Mouse (Mus musculus): ENCODE measurements around the gene Kif1bp.
"Not testable (repeated sequence)": the region's sequence is repeated elsewhere in the genome, so short reads cannot be mapped to it uniquely, and the experiment has no call there.

The Kif1bp gene

GRCm38 (mm10) chr10:62578338-62579100, at the start of gene Kif1bp:
TSS of gene Kif1bp (minus strand) at chr10:62578457.
- DNase-seq (ENCODE audit: extremely low spot score), result peak; percentile 90

GRCm38 (mm10) chr10:62604161-62604560, 25.9 kb upstream of the Kif1bp start:
- DNase-seq (ENCODE audit: extremely low spot score), result no peak

GRCm38 (mm10) chr10:62603233-62604030, 25.2 kb upstream of the Kif1bp start:
- DNase-seq (ENCODE audit: extremely low spot score), result no peak

GRCm38 (mm10) chr10:62602177-62603040, 24.2 kb upstream of the Kif1bp start, which contains the start of gene Ddx21:
TSS of gene Ddx21 (minus strand) at chr10:62602281.
- DNase-seq (ENCODE audit: extremely low spot score), result peak; percentile 93

GRCm38 (mm10) chr10:62601833-62602176, 23.5 kb upstream of the Kif1bp start:
- no peak for DNase-seq (ENCODE audit: extremely low spot score)

- DNase-seq (ENCODE audit: extremely low spot score), result peak; percentile 10
These were observed 23.0 kb upstream of the Kif1bp start for GRCm38 (mm10) chr10:62601053-62601791.

- DNase-seq (ENCODE audit: extremely low spot score), result no peak
These were observed 21.8 kb upstream of the Kif1bp start for GRCm38 (mm10) chr10:62600056-62600455.

- not testable (repeated sequence) for DNase-seq (ENCODE audit: extremely low spot score)
These were observed 21.1 kb upstream of the Kif1bp start for GRCm38 (mm10) chr10:62599311-62599710.

GRCm38 (mm10) chr10:62592496-62592895, 14.2 kb upstream of the Kif1bp start:
- DNase-seq (ENCODE audit: extremely low spot score), result no peak

GRCm38 (mm10) chr10:62590200-62590599, 11.9 kb upstream of the Kif1bp start:
- DNase-seq (ENCODE audit: extremely low spot score), result peak; percentile 64

- DNase-seq (ENCODE audit: extremely low spot score), result no peak
These were observed 10.4 kb upstream of the Kif1bp start for GRCm38 (mm10) chr10:62588616-62589015.

- no peak for DNase-seq (ENCODE audit: extremely low spot score)
These were observed 5.0 kb upstream of the Kif1bp start for GRCm38 (mm10) chr10:62583245-62583644.

- DNase-seq (ENCODE audit: extremely low spot score), result no peak
These were observed 4.4 kb upstream of the Kif1bp start for GRCm38 (mm10) chr10:62582701-62583100.

- no peak for DNase-seq (ENCODE audit: extremely low spot score)
These were observed 4.0 kb upstream of the Kif1bp start for GRCm38 (mm10) chr10:62582263-62582662.

GRCm38 (mm10) chr10:62579129-62579528, 872 bp upstream of the Kif1bp start:
- DNase-seq (ENCODE audit: extremely low spot score), result not testable (repeated sequence)

GRCm38 (mm10) chr10:62577673-62578337, 452 bp downstream of the Kif1bp start:
- DNase-seq (ENCODE audit: extremely low spot score), result no peak

GRCm38 (mm10) chr10:62575001-62575400, 3.3 kb downstream of the Kif1bp start:
- DNase-seq (ENCODE audit: extremely low spot score), result no peak

GRCm38 (mm10) chr10:62570126-62570871, 8.0 kb downstream of the Kif1bp start:
- DNase-seq (ENCODE audit: extremely low spot score), result no peak

- DNase-seq (ENCODE audit: extremely low spot score), result no peak
These were observed 9.4 kb downstream of the Kif1bp start for GRCm38 (mm10) chr10:62568861-62569260.

- peak; percentile 8 for DNase-seq (ENCODE audit: extremely low spot score)
These were observed 20.5 kb downstream of the Kif1bp start for GRCm38 (mm10) chr10:62557736-62558135.

Data from embryo, embryonic 9.5 days (tissue).